Mouse (Mus musculus) neural tube, embryonic 14.5 days (tissue): ENCODE measurements around the gene Cenps. TPM values are rescaled to one million over a fixed set of nuclear protein-coding genes. Genes with fewer than 3 reads are reported as not detected.
"Not testable (repeated sequence)": the region's sequence is repeated elsewhere in the genome, so short reads cannot be mapped to it uniquely, and the experiment has no call there.

ENCODE experiments used
- ATAC-seq: fragments of 200-750 bp; cut with Nextera tagmentation; 2 replicates; pipeline ENCODE4 v1.8.0; 2017; ENCODE audit warnings: low read depth, mild to moderate bottlenecking, moderate TSS enrichment, moderate library complexity
- H3K27ac ChIP-seq: fragments of 300-500 bp; sonication (generic); 2 replicates; pipeline ENCODE4 v1.5.1; 2014; ENCODE audit warnings: low read depth, mild to moderate bottlenecking, control low read depth, low read length, moderate library complexity, mixed read lengths
- H3K27me3 ChIP-seq: fragments of 300-500 bp; sonication (generic); 2 replicates; pipeline ENCODE4 v1.6.1; 2014; ENCODE audit warnings: low read length; ENCODE audit not compliant: control insufficient read depth, insufficient read depth
- H3K36me3 ChIP-seq: fragments of 300-500 bp; sonication (generic); 2 replicates; pipeline ENCODE4 v1.6.1; 2014; ENCODE audit warnings: low read length, mixed read lengths; ENCODE audit not compliant: control insufficient read depth, insufficient read depth
- H3K4me1 ChIP-seq: fragments of 300-500 bp; sonication (generic); 2 replicates; pipeline ENCODE4 v1.6.1; 2014; ENCODE audit warnings: low read length; ENCODE audit not compliant: control insufficient read depth, insufficient read depth
- H3K4me2 ChIP-seq: fragments of 300-500 bp; sonication (generic); 2 replicates; pipeline ENCODE4 v1.6.1; 2014; ENCODE audit warnings: mild to moderate bottlenecking, low read depth, low read length, control low read depth
- H3K4me3 ChIP-seq: fragments of 300-500 bp; sonication (generic); 2 replicates; pipeline ENCODE4 v1.5.1; 2014; ENCODE audit warnings: low read depth, low read length, control low read depth, mixed read lengths
- H3K9ac ChIP-seq: fragments of 300-500 bp; sonication (generic); replicated peaks from 2 replicates; pipeline ENCODE4 v1.6.1; 2014; ENCODE audit warnings: low read depth, mild to moderate bottlenecking, control low read depth, low read length, mixed read lengths
- H3K9me3 ChIP-seq: fragments of 300-500 bp; sonication (generic); 2 replicates; pipeline ENCODE4 v1.6.1; 2016; ENCODE audit warnings: low read length; ENCODE audit not compliant: control insufficient read depth
- WGBS: fragments of 180-500 bp; shearing (Covaris S2); extraction: QIAGEN DNeasy Blood & Tissue Kit; methylation state at CpG from one replicate; pipeline ENCODE4 v1.1.7; 2014; 5-methylcytosine and 5-hydroxymethylcytosine counted together
- polyA plus RNA-seq: library from polyadenylated mRNA; unstranded; fragments of >200 nt; fragmentation: Nextera tagmentation; extraction: Ambion mirVana; gene quantifications from 2 replicates; pipeline ENCODE4 v1.2.1, GENCODE M21; 2014

Gene Cenps
- polyA plus RNA-seq, 1 experiment from 2014 or later, result 15.1 TPM

DNA sequence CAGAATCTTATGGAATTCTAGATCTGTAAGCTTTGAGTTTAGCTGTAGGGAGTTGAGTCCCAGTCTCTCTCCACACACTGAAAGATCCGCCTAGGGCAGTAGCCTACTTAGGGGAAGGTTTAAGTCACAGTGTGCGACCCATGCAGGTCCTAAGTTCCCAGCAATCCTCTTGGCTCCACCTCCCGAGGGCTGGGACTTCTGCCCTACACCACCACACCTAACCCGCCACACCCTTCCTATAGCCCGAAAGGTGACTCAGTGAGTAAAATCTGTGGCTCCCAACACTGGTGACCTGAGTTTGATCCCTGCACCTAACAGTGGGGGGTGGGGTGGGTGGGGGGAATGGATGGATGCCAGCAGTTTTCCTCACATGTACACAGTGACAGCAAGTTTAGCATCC lies 14.0 kb downstream of the Cenps start:
- Histone ChIP-seq H3K36me3 (peaks cover 5% of the 10 kb centered on the region; the same call in 1 of the 2 replicates), H3K4me1 (no peaks in the 10 kb centered on the region), H3K9me3 (no peaks in the 10 kb centered on the region), H3K9ac (no peak overlapping the region), H3K27me3 (no peaks in the 10 kb centered on the region), H3K27ac (no peak overlapping the region), H3K4me3 (no peak overlapping the region), H3K4me2 (no peak overlapping the region)
- ATAC-seq, result no peak
- WGBS, result 74% methylated on average over 5 of the region's 5 CpGs

DNA sequence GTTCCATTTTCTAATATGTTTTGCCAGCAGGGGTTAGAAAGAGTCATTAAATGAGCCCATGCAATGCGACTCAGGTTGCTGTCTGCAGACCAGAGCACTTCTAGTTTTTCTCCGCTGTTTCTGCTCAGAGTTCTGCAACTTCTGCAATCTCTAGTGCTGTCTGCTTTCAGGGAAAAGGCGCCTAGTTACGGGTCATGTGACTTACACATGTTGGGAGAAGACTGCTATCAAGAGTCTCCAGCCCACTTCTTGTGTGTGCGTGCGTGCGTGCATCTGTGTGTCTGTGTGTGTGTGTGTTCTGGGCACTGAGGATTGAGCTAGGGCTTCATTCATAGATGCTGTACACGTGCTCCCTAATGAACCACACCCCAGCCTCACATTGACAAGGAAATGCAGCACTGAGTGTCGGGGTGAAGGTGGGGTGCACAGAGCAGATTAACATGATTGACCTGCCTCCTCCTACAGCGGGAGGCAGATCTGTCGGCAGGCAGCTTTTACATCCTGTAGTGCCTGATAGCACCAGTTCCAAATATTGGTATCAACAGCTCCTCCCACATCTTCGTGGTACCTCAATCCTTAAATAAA lies 17.4 kb downstream of the Cenps start:
- not testable (repeated sequence) for H3K9me3 ChIP-seq, ATAC-seq, H3K27ac ChIP-seq, H3K4me2 ChIP-seq, H3K4me1 ChIP-seq, H3K27me3 ChIP-seq, H3K9ac ChIP-seq, H3K4me3 ChIP-seq
- H3K36me3 ChIP-seq, result peaks cover 15% of the 10 kb centered on the region
- WGBS, result 88% methylated on average over 12 of the region's 12 CpGs

DNA sequence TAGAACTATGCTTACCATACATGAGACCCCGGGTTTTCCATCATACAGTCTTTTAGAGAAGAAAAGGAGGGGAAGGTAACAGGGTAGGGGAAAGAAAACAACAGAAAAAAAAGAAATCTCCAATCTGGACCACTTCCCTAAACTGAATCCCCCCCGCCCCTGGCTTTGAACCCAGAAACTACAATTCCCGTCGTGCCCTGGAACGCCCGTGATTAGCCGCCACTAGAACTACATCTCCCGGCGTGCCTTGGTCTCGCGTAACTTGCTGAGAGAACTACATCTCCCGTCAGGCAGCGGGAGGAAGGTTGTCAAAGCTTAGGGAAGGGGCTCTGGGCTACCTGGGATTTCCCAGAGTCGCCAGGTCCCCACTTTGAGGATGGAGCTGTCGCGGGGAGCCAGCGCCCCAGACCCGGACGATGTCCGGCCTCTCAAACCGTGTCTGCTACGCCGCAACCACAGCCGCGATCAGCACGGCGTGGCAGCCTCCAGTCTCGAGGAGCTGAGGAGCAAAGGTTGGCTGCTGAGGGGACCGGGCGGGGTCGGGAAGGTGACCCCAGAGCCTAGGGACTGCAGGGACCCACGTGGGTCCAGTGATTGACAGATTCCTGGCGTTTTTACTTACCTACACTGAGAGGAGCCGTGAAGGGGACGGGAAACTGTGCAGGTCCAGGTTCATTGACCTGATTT lies 33.4 kb downstream of the Cenps start, which contains the start of gene Dffa:
Dffa (plus strand) TSS at position 272 of the 687 bp plus-strand sequence.
- under 1% methylated on average over 35 of the region's 35 CpGs for WGBS
- H3K27me3 ChIP-seq, result no peaks in the 10 kb centered on the region
- peak; percentile 92 for ATAC-seq

DNA sequence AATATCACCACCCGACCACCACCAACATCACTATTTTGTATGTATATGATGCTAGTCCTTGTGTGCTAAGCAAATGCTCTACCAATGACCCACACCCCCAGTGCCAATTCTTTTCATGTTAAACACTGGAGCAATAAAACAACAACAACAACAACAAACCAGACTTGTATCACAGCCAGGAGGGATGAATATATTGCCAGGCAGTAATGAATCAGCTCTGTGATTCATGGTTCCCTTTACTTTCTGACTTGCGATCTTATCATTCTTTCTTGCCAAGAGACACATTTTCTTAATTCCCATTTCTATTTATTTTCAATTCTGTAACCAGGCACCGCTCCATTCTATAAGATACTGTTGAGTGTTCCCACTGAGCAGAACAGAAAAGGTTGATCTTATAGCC lies 36.0 kb downstream of the Cenps start:
- H3K27ac ChIP-seq, result no peak overlapping the region
- no peaks in the 10 kb centered on the region for H3K27me3 ChIP-seq
- WGBS, result 90% methylated on average over 3 of the region's 3 CpGs
- ATAC-seq, result no peak
- H3K4me1 ChIP-seq, result peaks cover 14% of the 10 kb centered on the region
- no peak overlapping the region for H3K4me3 ChIP-seq
- no peak overlapping the region for H3K4me2 ChIP-seq
- H3K9ac ChIP-seq, result no peak overlapping the region
- no peaks in the 10 kb centered on the region for H3K9me3 ChIP-seq
- H3K36me3 ChIP-seq, result no peaks in the 10 kb centered on the region

More for the DNA sequence above, 33.4 kb downstream of the Cenps start, which contains the start of gene Dffa:
- Histone ChIP-seq H3K4me3 (peak within 1 kb of the TSS; percentile 74), H3K36me3 (peaks cover 8% of the 10 kb centered on the region; the same call in 1 of the 2 replicates), H3K9ac (peak within 1 kb of the TSS; percentile 84), H3K4me1 (peaks cover 5% of the 10 kb centered on the region), H3K4me2 (peak within 1 kb of the TSS; percentile 71), H3K27ac (no peak within 1 kb of the TSS), H3K9me3 (no peaks in the 10 kb centered on the region)

DNA sequence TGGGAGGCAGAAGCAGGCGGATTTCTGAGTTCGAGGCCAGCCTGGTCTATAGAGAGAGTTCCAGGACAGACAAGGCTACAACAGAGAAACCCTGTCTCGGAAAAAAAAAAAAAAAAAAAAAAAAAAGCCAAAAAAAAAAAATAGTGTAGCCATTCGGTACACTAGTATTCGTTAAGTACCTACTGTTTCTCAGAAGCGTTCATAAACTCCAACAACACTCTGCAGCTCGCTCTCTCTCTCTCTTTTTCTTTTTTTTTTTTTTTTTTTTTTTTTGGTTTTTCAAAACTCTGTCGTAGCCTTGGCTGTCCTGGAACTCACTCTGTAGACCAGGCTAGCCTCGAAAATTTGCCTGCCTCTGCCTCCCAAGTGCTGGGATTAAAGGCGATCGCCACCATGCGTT lies 37.0 kb downstream of the Cenps start:
- not testable (repeated sequence) for H3K9me3 ChIP-seq, H3K27me3 ChIP-seq, H3K4me2 ChIP-seq, H3K36me3 ChIP-seq, H3K4me3 ChIP-seq, ATAC-seq, H3K27ac ChIP-seq, H3K9ac ChIP-seq
- WGBS, result 90% methylated on average over 12 of the region's 12 CpGs
- H3K4me1 ChIP-seq, result peaks cover 14% of the 10 kb centered on the region

DNA sequence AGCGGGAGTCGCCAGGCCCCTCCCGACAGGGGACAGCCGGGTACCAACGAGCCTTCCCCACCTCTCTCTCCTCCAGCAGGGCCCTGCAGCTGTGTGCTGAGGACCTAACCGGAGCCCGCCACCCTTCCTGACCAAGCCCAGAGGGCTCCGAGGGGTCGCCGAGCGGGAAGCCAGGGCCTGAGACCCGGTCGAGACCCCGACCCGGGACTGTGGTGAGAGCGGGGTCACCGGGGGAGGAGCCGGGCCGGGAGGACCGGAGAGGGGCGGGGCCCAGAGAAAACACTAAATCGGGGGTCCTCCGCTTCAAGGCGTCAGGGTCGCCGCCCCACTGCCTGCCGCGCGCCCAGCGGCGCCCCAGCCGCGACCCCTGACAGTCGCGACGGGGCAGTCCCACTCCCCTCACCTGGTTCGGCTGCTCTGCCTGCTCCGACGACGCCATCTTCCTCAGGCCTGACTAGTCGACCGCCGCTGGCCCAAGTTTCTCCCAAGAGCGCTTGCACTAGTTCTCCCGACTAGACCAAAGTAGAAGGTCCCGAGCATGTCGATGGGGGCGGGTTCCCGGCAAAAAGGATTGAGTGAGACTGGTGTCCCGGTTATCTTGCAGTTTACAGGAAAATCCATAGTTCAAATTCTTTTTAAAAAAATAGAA lies 37.9 kb downstream of the Cenps start, which contains the start of gene Pex14:
Pex14 (minus strand) TSS at position 508 of the 649 bp plus-strand sequence.
- Histone ChIP-seq H3K27ac (no peak within 1 kb of the TSS), H3K27me3 (no peaks in the 10 kb centered on the region), H3K4me1 (peaks cover 10% of the 10 kb centered on the region), H3K4me3 (peak within 1 kb of the TSS; percentile 98), H3K9ac (peak within 1 kb of the TSS; percentile 82), H3K4me2 (peak within 1 kb of the TSS; percentile 94), H3K9me3 (no peaks in the 10 kb centered on the region), H3K36me3 (no peaks in the 10 kb centered on the region)
- peak; percentile 63 for ATAC-seq
- WGBS, result under 1% methylated on average over 41 of the region's 50 CpGs

DNA sequence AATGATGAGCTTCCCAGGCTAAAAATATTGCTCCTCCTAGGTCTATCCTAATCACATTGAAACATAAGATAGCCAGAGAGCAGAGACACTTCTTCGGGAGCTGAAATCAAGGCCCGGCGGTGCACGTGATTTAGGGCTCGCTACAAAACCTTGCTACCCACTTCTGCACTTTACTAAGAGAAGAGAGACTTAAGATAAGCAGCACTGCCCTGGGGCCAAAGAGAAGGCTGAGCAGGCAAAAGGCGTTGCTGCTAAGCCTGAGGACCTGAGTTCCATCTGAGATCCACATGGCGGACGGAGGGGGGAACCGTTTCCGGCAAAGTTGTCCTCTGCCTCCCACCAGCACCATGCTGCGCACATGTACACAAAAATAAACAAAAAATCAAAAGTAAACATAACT lies 38.9 kb downstream of the Cenps start:
- peak overlapping the region; percentile 98 for H3K4me3 ChIP-seq
- no peaks in the 10 kb centered on the region for H3K9me3 ChIP-seq

DNA sequence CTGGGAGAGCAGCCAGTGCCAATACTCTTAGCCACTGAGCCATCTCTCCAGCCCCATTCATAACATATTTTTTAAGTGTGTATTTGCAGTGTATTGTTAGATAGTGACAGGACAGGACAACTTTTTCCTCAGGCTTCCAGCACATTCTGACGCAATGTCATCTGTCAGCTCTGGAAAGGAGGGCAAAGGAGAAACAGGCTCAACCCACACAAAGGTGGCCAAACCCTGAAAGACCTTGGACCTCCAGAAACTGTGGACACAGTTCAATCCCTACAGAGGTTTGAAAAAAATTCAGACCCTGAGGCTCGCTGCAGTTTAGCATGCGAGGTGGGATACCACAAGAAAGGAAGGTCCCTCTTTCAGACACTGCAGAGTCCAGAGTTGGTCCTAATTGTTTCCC lies 39.5 kb downstream of the Cenps start:
- Histone ChIP-seq H3K4me2 (0 out of 2 replicates have a peak overlapping the region, but pooled peaks have one; percentile 94), H3K9ac (no peak overlapping the region), H3K9me3 (no peaks in the 10 kb centered on the region), H3K36me3 (no peaks in the 10 kb centered on the region), H3K27me3 (no peaks in the 10 kb centered on the region), H3K27ac (no peak overlapping the region), H3K4me1 (peaks cover 9% of the 10 kb centered on the region), H3K4me3 (peak overlapping the region; percentile 98; the same call in 1 of the 2 replicates)
- WGBS, result 92% methylated on average over 3 of the region's 3 CpGs
- no peak for ATAC-seq

More for the DNA sequence above, 38.9 kb downstream of the Cenps start:
- 28% methylated on average over 11 of the region's 11 CpGs for WGBS
- Histone ChIP-seq H3K4me2 (peak overlapping the region; percentile 94), H3K27ac (no peak overlapping the region), H3K9ac (peak overlapping the region; percentile 82), H3K4me1 (peaks cover 9% of the 10 kb centered on the region), H3K36me3 (no peaks in the 10 kb centered on the region), H3K27me3 (no peaks in the 10 kb centered on the region)
- ATAC-seq, result no peak

DNA sequence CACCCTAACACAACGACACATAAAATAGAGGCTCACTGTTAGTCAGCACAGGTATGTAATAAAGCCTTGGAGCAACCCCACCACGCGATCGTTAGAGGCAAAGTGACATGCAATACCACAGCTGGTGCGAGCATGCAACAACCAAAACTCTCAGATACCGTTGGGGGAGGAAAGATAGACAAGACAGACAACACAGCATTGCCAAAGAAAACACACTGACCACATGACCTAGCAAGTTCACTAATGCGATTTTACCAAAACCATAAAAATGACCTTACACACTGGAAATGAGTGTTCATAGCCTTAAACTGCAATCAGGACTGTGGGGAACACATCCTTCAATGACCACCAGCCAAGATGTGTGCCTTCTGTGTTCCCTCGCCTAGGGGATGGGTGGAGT lies 46.1 kb downstream of the Cenps start:
- no peak for ATAC-seq
- H3K4me1 ChIP-seq, result no peaks in the 10 kb centered on the region
- 84% methylated on average over 8 of the region's 8 CpGs for WGBS
- no peaks in the 10 kb centered on the region for H3K9me3 ChIP-seq
- no peak overlapping the region for H3K4me3 ChIP-seq
- no peak overlapping the region for H3K27ac ChIP-seq
- no peak overlapping the region for H3K9ac ChIP-seq
- no peak overlapping the region for H3K4me2 ChIP-seq
- no peaks in the 10 kb centered on the region for H3K27me3 ChIP-seq
- no peaks in the 10 kb centered on the region for H3K36me3 ChIP-seq
